Mouse (Mus musculus) CH12.LX (cell line): Measurements from ENCODE around the gene Hmcn1. TPM values are rescaled to one million over a fixed set of nuclear protein-coding genes. Genes with fewer than 3 reads are reported as not detected.

Source experiments
- DNase-seq: peaks from one replicate; pipeline ENCODE4 v3.0.0-alpha.2; 2013; ENCODE audit errors: extremely low read depth
- H3K27ac ChIP-seq: 2 replicates; pipeline ENCODE4 v1.5.1; 2012; ENCODE audit warnings: low read depth, mild to moderate bottlenecking, control low read depth, moderate library complexity; ENCODE audit not compliant: insufficient read depth
- H3K27me3 ChIP-seq: replicated peaks from 2 replicates; pipeline ENCODE3; 2012; ENCODE audit warnings: inconsistent platforms
- H3K36me3 ChIP-seq, 2 experiments: replicated peaks in 1 of 2; 2 replicates each; pipeline versions ENCODE3 to v1.6.1; 2012; ENCODE audit warnings: inconsistent platforms in 1 of 2, low read length in 1 of 2, mild to moderate bottlenecking in 1 of 2, mixed read lengths in 1 of 2, moderate library complexity in 1 of 2; ENCODE audit not compliant: control insufficient read depth in 1 of 2, insufficient read depth in 1 of 2
- H3K4me1 ChIP-seq, 2 experiments: 2 replicates each; pipeline ENCODE4 v1.6.1; 2012; ENCODE audit warnings: inconsistent platforms in 1 of 2, moderate library complexity in 1 of 2; ENCODE audit not compliant: insufficient read depth in 2 of 2, control insufficient read depth in 1 of 2
- H3K4me2 ChIP-seq: 2 replicates; pipeline ENCODE4 v1.6.1; 2012; ENCODE audit warnings: low read depth, mild to moderate bottlenecking, control low read depth; ENCODE audit not compliant: poor library complexity, insufficient read depth, severe bottlenecking
- H3K4me3 ChIP-seq, 3 experiments: fragments of 150-350 bp in 1 of 3; sonication (generic) in 1 of 3; replicated peaks in 1 of 3; 2 replicates each; pipeline versions ENCODE3 to v1.5.1; 2011 to 2012; ENCODE audit warnings: low read depth in 2 of 3, low read length in 2 of 3, mild to moderate bottlenecking in 2 of 3, moderate library complexity in 2 of 3, control low read depth in 1 of 3, improper control_type of control experiment in 1 of 3, inconsistent platforms in 1 of 3, mixed read lengths in 1 of 3; ENCODE audit not compliant: poor library complexity in 1 of 3
- H3K79me2 ChIP-seq: replicated peaks from 2 replicates; pipeline ENCODE4 v1.6.1; 2012; ENCODE audit warnings: mild to moderate bottlenecking, moderate library complexity; ENCODE audit not compliant: control insufficient read depth, poor library complexity, insufficient read depth, severe bottlenecking; ENCODE audit errors: extremely low read depth
- H3K9ac ChIP-seq: 2 replicates; pipeline ENCODE4 v1.6.1; 2012; ENCODE audit warnings: low read depth, mild to moderate bottlenecking, control low read depth, moderate library complexity; ENCODE audit not compliant: insufficient read depth
- H3K9me3 ChIP-seq: replicated peaks from 2 replicates; pipeline ENCODE3; 2012; ENCODE audit warnings: low read length, inconsistent platforms, mixed read lengths
- BHLHE40 ChIP-seq: IDR thresholded peaks from 2 replicates; pipeline ENCODE4 v1.6.1; 2011; ENCODE audit warnings: mild to moderate bottlenecking, low read depth, low read length, improper control_type of control experiment
- CTCF ChIP-seq, 2 experiments: IDR thresholded peaks in 1 of 2; conservative IDR thresholded peaks in 1 of 2; 2 replicates each; pipeline ENCODE4 v1.5.1; 2011 to 2012; ENCODE audit warnings: low read depth in 2 of 2, low read length in 2 of 2, improper control_type of control experiment in 1 of 2, inconsistent platforms in 1 of 2, mild to moderate bottlenecking in 1 of 2, moderate library complexity in 1 of 2
- EP300 ChIP-seq: IDR thresholded peaks from 2 replicates; pipeline ENCODE4 v1.6.1; 2011; ENCODE audit warnings: low read length, improper control_type of control experiment
- HCFC1 ChIP-seq: IDR thresholded peaks from 2 replicates; pipeline ENCODE4 v1.6.1; 2012; ENCODE audit warnings: low read depth, mild to moderate bottlenecking, inconsistent platforms, low read length, improper control_type of control experiment
- JUN ChIP-seq: IDR thresholded peaks from 2 replicates; pipeline ENCODE4 v1.6.1; 2011; ENCODE audit warnings: low read depth, mild to moderate bottlenecking, low read length, improper control_type of control experiment, moderate library complexity; ENCODE audit not compliant: insufficient read depth
- JUND ChIP-seq: conservative IDR thresholded peaks from 2 replicates; pipeline ENCODE4 v1.6.1; 2011; ENCODE audit warnings: low read depth, low read length, improper control_type of control experiment
- MAFK ChIP-seq: IDR thresholded peaks from 2 replicates; pipeline ENCODE4 v1.6.1; 2011; ENCODE audit warnings: low read length, improper control_type of control experiment; ENCODE audit not compliant: insufficient replicate concordance
- MAZ ChIP-seq: IDR thresholded peaks from 2 replicates; pipeline ENCODE4 v1.6.1; 2012; ENCODE audit warnings: low read depth, mild to moderate bottlenecking, inconsistent platforms, low read length, improper control_type of control experiment, moderate library complexity
- MXI1 ChIP-seq: IDR thresholded peaks from 2 replicates; pipeline ENCODE4 v1.6.1; 2011; ENCODE audit warnings: mild to moderate bottlenecking, low read depth, low read length, improper control_type of control experiment
- MYC ChIP-seq: IDR thresholded peaks from 2 replicates; pipeline ENCODE4 v1.6.1; 2011; ENCODE audit warnings: low read depth, mild to moderate bottlenecking, improper control_type of control experiment, low read length
- NRF1 ChIP-seq: IDR thresholded peaks from 2 replicates; pipeline ENCODE4 v1.6.1; 2014; ENCODE audit warnings: low read depth, mild to moderate bottlenecking, inconsistent platforms, low read length, improper control_type of control experiment, moderate library complexity
- POLR2A ChIP-seq: IDR thresholded peaks from 2 replicates; pipeline ENCODE4 v1.6.1; 2011; ENCODE audit warnings: low read depth, mild to moderate bottlenecking, improper control_type of control experiment, low read length
- RAD21 ChIP-seq: IDR thresholded peaks from 2 replicates; pipeline ENCODE4 v1.6.1; 2011; ENCODE audit warnings: low read depth, mild to moderate bottlenecking, low read length, improper control_type of control experiment, moderate library complexity
- SMC3 ChIP-seq: IDR thresholded peaks from 2 replicates; pipeline ENCODE4 v1.6.1; 2011; ENCODE audit warnings: low read depth, low read length, improper control_type of control experiment
- TBP ChIP-seq: conservative IDR thresholded peaks from 2 replicates; pipeline ENCODE4 v1.6.1; 2011; ENCODE audit warnings: low read depth, low read length, improper control_type of control experiment
- USF2 ChIP-seq: conservative IDR thresholded peaks from 2 replicates; pipeline ENCODE4 v1.6.1; 2011; ENCODE audit warnings: low read depth, low read length, improper control_type of control experiment
- ZMIZ1 ChIP-seq: IDR thresholded peaks from 2 replicates; pipeline ENCODE4 v1.6.1; 2012; ENCODE audit warnings: low read depth, mild to moderate bottlenecking, inconsistent platforms, low read length, improper control_type of control experiment
- ZNF384 ChIP-seq: IDR thresholded peaks from 2 replicates; pipeline ENCODE4 v1.6.1; 2012; ENCODE audit warnings: low read depth, low read length, improper control_type of control experiment, inconsistent platforms
- dilution Hi-C: fragments of 300-500 bp; cut with MboI; formaldehyde crosslinking; loops from 2 replicates; pipeline ENCODE4 v1.14.3; 2020; ENCODE audit warnings: low sequenced_read_pairs; ENCODE audit not compliant: extremely low pct_unique_long_range_greater_than_20kb, extremely low pct_ligation_motif_present
- in situ Hi-C: fragments of 300-500 bp; cut with MboI; formaldehyde crosslinking; loops from 3 replicates; pipeline ENCODE4 v1.14.3; 2019; ENCODE audit warnings: low sequenced_read_pairs, low pct_ligation_motif_present, low pct_unique_long_range_greater_than_20kb, mixed read lengths
- polyA plus RNA-seq: library from polyadenylated mRNA; unstranded; fragments of >175 nt; gene quantifications from 2 replicates; pipeline ENCODE4 v1.2.1, GENCODE M21; 2012; ENCODE audit warnings: low read depth; ENCODE audit not compliant: insufficient read length
- total RNA-seq, 2 experiments: library from RNA; depleted of rRNA; stranded (reverse); fragments of 300-350 nt in 1 of 2; fragments of >200 nt in 1 of 2; gene quantifications; 2 replicates each; pipeline ENCODE4 v1.2.3; 2012 to 2014

The Hmcn1 gene
- total and polyA plus RNA-seq, 3 experiments: under 0.01 to 0.04 (median 0.01) TPM

- Histone ChIP-seq H3K4me2 (no peak overlapping the region), H3K4me3 (no peak overlapping the region), H3K27me3 (no peaks in the 10 kb centered on the region), H3K36me3 (no peaks in the 10 kb centered on the region), H3K27ac (no peak overlapping the region), H3K4me1 (no peaks in the 10 kb centered on the region), H3K79me2 (no peaks in the 10 kb centered on the region), H3K9ac (no peak overlapping the region), H3K9me3 (no peaks in the 10 kb centered on the region)
- in situ Hi-C loops: no loop called here
- dilution Hi-C loops: no loop called here
- DNase-seq: no peak
- TF ChIP-seq HCFC1 (no peak), JUND (no peak), ZNF384 (no peak), USF2 (no peak), MAFK (no peak), TBP (no peak)
Observed at GRCm38 (mm10) chr1:150639522-150639921, 353.7 kb downstream of the Hmcn1 start.

- Histone ChIP-seq H3K9me3 (no peaks in the 10 kb centered on the region), H3K27ac (no peak overlapping the region), H3K36me3 (no peaks in the 10 kb centered on the region), H3K9ac (no peak overlapping the region), H3K79me2 (no peaks in the 10 kb centered on the region), H3K4me1 (no peaks in the 10 kb centered on the region), H3K4me3 (no peak overlapping the region), H3K4me2 (no peak overlapping the region), H3K27me3 (no peaks in the 10 kb centered on the region)
- in situ Hi-C loops (no loop called here), dilution Hi-C loops (no loop called here)
- peak; percentile 22 for DNase-seq
- TF ChIP-seq RAD21: peak; percentile 36
- TF ChIP-seq SMC3: peak; percentile 31; the same call in 1 of the 2 replicates
- no peak for TF ChIP-seq EP300
- TF ChIP-seq MXI1: no peak
- TF ChIP-seq MAZ: no peak
- TF ChIP-seq CTCF (conservative IDR thresholded peaks at IDR 0.05 in 1 of 2, IDR thresholded peaks at IDR 0.05 in 1 of 2; ENCODE audit: low read depth in 2 of 2, low read length in 2 of 2): peak in 1 of 2 experiments; percentile 57; a peak in 3 of 4 replicates
Observed at GRCm38 (mm10) chr1:150632506-150632905, 360.7 kb downstream of the Hmcn1 start.

- no peaks in the 10 kb centered on the region for H3K36me3 ChIP-seq
- DNase-seq: no peak
- no peak overlapping the region for H3K4me3 ChIP-seq
- H3K4me1 ChIP-seq: no peaks in the 10 kb centered on the region; a peak in 1 of 4 replicates
- H3K79me2 ChIP-seq: no peaks in the 10 kb centered on the region
- H3K4me2 ChIP-seq: no peak overlapping the region
- H3K9me3 ChIP-seq: no peaks in the 10 kb centered on the region
- TF ChIP-seq TBP (no peak), POLR2A (no peak), MAZ (no peak), JUN (no peak), BHLHE40 (no peak), ZMIZ1 (no peak), USF2 (no peak), HCFC1 (no peak), MYC (no peak), NRF1 (no peak)
- in situ Hi-C loops: no loop called here
- H3K27me3 ChIP-seq: no peaks in the 10 kb centered on the region
- dilution Hi-C loops: no loop called here
- no peak overlapping the region for H3K9ac ChIP-seq
- H3K27ac ChIP-seq: no peak overlapping the region; the same call in 1 of the 2 replicates
Observed at GRCm38 (mm10) chr1:150631856-150632171, 361.4 kb downstream of the Hmcn1 start.
